Mouse (Mus musculus) heart, postnatal 14 days (tissue): ENCODE results near the gene Zyx. TPM values are rescaled to one million over a fixed set of nuclear protein-coding genes. Genes with fewer than 3 reads are reported as not detected.

ENCODE experiments used
- DNase-seq, 2 experiments: peaks; one replicate each; pipeline ENCODE4 v3.0.0; 2021 to 2022
- intact Hi-C: fragments of 180-260 bp; cut with DNase I; formaldehyde crosslinking; loops from one replicate; pipeline ENCODE4 v1.15.1; 2025
- total RNA-seq, 2 experiments: library from RNA; stranded (reverse); gene quantifications; 2 replicates each; pipeline ENCODE4 v1.2.3; 2021

The Zyx gene
- total RNA-seq, 2 experiments from 2014 or later, result 78.9 to 88.6 TPM

DNA sequence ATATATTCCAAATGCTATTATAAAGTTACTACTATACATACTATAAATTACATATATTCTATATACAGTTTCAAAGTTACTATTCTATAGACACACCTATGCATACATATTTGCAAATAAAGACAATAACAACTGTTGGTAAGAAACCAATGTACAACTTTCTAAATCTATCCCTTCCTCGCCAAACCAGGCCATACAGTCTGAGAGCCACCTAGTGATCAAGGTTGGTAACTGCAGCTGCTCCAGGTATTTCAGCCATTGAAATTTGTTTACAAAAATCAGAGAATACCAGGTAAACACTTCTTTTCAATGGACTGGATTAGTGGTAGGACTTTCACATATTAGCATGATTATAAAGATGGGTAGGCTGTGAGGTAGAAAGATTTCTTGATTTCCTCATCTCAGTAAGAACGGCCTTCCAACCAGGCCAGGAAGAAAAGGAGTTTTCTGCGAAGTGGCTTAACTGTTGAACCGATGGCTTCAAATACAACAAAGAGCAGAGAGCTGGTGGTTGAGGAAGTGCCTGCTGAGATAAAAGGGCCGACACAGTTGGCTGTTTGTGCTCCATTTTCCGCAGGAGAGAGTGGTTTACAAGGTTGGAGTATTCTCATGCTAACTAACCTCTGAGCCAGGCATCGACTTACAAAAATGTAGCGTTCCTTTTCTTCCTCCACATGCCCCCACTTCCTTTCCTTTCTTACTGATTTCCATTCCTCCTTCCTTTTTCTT is 31.1 kb downstream of the Zyx start:
- peak; percentile 44 to 59 for DNase-seq
- intact Hi-C loops, result loop anchor here (5.0 to 10.0 kb wide), 2 partner anchors 46 to 167 kb away; partner anchors contain the start of gene Olfr455

GRCm38 (mm10) chr6:42381221-42381620 is 31.8 kb downstream of the Zyx start:
- no peak for DNase-seq
- intact Hi-C loops, result loop anchor here (5.0 to 10.0 kb wide), 2 partner anchors 46 to 166 kb away; partner anchors contain the start of gene Olfr455

- intact Hi-C loops, result loop anchor here (5.0 to 10.0 kb wide), 2 partner anchors 47 to 165 kb away; partner anchors contain the start of gene Olfr455
- peak in 1 of 2 experiments; percentile 8 for DNase-seq
Measured at GRCm38 (mm10) chr6:42381916-42382381, 32.5 kb downstream of the Zyx start.

DNA sequence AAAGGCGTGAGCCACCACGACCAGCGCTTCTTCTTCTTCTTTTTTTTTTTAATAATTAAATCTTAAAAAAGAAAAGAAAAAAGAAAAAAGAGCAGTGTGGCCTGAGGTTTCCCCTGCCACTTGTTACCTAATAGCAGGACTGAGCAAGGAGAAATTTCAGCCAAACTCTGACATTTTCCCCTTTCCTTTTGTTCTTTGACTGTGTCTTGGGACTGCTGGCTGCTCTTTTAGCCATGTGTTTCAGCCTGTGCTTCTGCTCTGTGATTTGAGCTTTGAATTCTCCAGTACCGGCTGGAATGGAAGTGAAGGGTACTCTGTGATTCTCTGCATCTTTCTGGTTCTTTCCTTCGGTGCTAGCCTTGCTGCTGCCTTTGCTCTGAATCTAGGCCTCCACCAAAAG is 33.9 kb downstream of the Zyx start:
- intact Hi-C loops, result loop anchor here (5.0 to 10.0 kb wide), 2 partner anchors 49 to 164 kb away; partner anchors contain the start of gene Olfr455

DNA sequence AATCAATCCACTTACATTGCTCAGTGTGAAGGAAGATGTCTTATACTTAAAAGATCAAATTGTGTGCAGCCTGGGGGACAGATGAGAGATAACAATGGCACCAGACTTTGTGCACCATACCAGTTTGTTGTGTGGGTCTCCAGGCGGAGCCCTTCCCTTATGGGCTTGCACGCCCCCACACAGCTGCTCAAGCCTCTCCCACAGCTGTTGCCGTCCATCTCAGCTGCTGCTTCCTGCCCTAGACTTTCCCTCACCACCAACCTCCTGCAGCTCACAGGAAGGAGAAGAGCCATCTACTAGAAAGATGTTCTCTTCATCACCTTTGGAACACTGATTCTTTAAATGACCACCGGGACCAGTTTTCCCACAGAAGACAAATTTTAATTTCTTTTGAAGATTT is 36.2 kb downstream of the Zyx start:
- no peak for DNase-seq
- intact Hi-C loops, result loop anchor here (10.0 kb wide), 1 partner anchor 51 kb away; no protein-coding TSS in a partner anchor

More for the DNA sequence above, 33.9 kb downstream of the Zyx start:
- no peak for DNase-seq

DNA sequence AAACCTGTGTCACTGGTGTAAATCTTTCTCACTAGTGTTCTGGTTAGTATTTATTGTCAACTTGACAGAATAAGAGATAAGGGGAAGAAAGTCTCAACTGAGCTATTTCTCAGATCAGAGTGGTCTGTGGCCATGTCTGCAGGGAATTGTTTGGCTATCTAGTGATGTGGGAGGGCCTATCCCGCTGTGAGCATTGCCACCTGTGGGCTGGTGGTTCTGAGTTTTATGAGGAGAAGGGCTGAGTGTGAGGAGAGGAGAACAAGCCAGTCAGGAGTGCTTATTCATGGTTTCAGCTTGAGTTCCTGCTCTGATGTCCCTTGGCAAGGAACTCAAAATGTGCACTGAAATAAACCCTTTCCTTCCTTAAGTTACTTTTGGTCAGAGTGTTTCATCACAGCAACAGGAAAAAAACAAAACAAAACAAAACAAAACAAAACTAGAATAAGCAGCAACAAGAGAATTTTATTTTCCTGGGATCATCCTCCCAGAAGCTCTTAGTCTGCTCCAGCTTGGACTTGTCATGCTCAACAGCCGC is 42.4 kb downstream of the Zyx start:
- intact Hi-C loops, result no loop called here
- DNase-seq, result no peak

DNA sequence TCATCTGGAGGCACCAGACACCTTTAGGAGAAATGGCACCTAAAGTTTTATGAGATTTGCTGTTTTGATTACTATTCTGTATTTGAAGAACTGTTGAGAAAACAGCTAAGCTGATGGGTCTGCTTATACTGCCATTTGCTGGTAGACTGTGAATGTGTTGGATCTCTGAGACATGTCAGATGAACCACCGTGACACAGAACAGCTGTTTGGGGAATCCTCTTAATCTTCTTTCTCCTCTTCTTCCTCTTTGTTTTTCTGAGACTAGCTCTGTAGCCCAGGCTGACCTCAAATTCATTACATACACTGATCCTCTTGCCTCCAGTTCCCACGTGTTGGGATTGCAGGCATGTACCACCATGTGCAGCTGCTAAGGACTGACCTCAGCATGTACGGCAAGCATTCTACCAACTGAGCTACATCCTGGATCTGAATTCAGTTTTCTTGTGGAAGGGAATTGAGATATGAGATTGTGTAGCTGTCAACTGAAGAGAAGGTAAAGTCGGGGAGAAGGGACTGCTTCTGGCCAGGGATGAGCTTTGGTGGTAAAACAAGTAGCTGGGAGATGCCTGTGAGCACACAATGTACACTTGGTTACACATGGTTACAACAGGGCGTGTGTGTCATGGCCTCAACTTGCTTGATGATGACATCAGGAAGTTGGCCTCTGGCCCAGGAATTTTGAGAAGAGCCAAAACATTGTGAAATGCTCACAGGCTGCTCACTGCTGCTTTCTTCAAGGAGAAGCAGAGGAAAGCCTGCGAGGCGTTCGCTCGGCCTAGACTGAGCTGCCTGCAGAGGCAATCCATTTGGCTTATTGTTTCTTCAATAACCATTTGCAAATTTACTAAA is 46.8 kb downstream of the Zyx start:
- intact Hi-C loops, result no loop called here
- DNase-seq, result peak; percentile 90 to 92

GRCm38 (mm10) chr6:42397041-42397657 is 47.7 kb downstream of the Zyx start:
- intact Hi-C loops, result no loop called here
- no peak for DNase-seq

DNA sequence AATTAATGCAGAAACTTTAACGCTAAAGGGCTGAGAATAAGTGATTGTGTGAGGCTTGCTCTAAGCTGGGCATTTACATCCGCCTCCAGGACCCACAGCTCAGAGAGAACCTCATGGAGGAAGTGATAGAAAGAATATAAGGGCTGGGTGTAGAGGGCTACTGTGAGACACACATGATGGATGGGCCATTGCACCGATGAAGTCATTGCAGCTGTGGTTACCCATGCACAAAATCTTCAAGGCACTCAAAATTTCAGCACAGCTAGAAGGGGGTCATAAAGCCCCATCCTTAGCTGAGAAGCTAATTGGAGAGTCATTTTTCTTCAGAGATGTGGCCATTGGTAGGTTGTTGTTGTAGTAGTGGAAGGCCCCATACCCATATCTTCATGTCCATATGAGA is 48.9 kb downstream of the Zyx start:
- no peak for DNase-seq
- intact Hi-C loops, result no loop called here

DNA sequence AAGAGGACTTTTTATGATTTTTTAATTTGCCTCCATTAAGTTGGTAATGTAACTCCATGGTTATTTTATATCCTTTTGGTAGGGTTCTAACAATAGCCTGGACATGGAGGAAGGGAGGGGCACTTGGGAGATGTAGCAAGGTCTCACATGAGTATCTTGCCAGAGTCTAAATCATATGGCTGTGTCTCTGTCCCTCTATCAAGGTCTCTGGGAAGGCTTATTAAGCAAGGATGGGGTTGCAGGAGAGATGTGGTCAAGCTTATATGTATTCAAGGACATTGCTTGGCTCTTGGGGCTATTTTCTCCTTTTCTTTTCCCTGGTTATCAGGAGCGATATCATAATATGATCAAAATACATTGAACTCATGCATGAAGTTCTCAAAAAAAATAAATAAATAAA is 49.6 kb downstream of the Zyx start:
- DNase-seq, result no peak
- intact Hi-C loops, result no loop called here

DNA sequence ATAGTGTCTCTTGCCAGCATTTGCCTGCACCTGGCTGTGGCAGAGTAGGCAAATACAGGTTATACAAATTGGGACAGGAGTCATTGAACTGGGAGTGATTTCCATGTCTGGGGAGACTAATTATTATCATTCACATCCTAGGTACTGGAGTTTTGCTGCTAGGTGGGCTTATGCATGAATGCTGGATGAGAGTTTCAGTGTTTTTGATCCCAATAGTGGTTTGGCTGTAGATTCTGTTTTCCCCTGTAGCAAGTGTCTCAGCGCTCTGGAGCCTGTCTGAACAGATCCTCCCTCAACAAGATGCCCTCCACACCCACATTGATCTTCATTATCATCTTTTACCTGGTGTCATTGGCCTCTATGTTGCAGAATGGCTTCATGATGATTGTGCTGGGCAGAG is 50.5 kb downstream of the Zyx start, which contains the start of gene Tas2r143:
TSS of gene Tas2r143 (plus strand) at position 301 of the 400 bp plus-strand sequence.
- no peak for DNase-seq
- intact Hi-C loops, result no loop called here

DNA sequence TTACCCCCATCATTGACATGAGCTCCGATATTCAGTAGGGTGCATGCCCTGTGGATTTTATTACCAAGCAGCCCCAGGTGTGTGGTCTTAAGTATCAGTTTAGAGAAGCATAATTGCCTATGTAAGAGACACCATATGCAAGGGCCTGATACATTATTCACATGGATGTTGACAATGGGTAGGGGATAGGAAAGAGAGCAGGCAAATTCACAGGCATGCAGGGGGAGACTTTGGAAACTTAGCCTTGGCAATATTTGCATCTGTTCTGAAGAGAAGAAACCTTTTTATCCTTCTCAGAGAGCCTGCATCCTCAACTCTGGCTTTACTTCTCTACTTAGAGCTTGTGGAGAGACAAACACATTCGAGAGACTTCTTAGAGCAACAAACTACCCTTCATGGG is 55.7 kb downstream of the Zyx start, which contains the start of gene Tas2r135:
TSS of gene Tas2r135 (plus strand) at position 301 of the 400 bp plus-strand sequence.
- no peak for DNase-seq
- intact Hi-C loops, result no loop called here

Other genes with a start within 250 kb of the Zyx start
- not detected for gene Tas2r139, start 208.7 kb upstream of the Zyx start, total RNA-seq
- gene Tas2r144, start 134.3 kb upstream of the Zyx start, total RNA-seq, result not detected
- 10 to 100 TPM; 47.1 to 50.2 TPM for gene Gstk1, start 103.7 kb upstream of the Zyx start, total RNA-seq
- gene Tmem139, start 87.7 kb upstream of the Zyx start, total RNA-seq, result not detected
- gene Casp2, start 84.6 kb upstream of the Zyx start, total RNA-seq, result 10 to 100 TPM; 16.5 to 17.4 TPM
- 1 to 10 TPM; 1.4 to 3.7 TPM for gene Clcn1, start 62.9 kb upstream of the Zyx start, total RNA-seq
- 1 to 10 TPM; 1.1 to 1.2 TPM for gene Fam131b, start 25.0 kb upstream of the Zyx start, total RNA-seq
- under 1 TPM; 0.51 to 0.67 TPM for gene Epha1, start 23.6 kb downstream of the Zyx start, total RNA-seq
- gene Tas2r143, start 50.6 kb downstream of the Zyx start, total RNA-seq, result not detected
- under 1 TPM in 1 of 2 experiments, not detected in 1; 0.39 TPM for gene Tas2r135, start 55.8 kb downstream of the Zyx start, total RNA-seq
- not detected for gene Tas2r126, start 84.9 kb downstream of the Zyx start, total RNA-seq
- not detected for gene Olfr458, start 115.6 kb downstream of the Zyx start, total RNA-seq
- not detected for gene Olfr457, start 126.7 kb downstream of the Zyx start, total RNA-seq
- not detected for gene Olfr456, start 137.6 kb downstream of the Zyx start, total RNA-seq
- gene Olfr455, start 198.0 kb downstream of the Zyx start, total RNA-seq, result not detected
- gene Tcaf3, start 248.1 kb downstream of the Zyx start, total RNA-seq, result not detected